Mouse (Mus musculus) adrenal gland, adult 2 months (tissue): ENCODE data around the gene D1Pas1. TPM values are rescaled to one million over a fixed set of nuclear protein-coding genes. Genes with fewer than 3 reads are reported as not detected.

Experiments used
- DNase-seq: peaks from one replicate; pipeline ENCODE4 v3.0.0; 2021
- polyA plus RNA-seq: library from polyadenylated mRNA; depleted of rRNA; stranded (reverse); fragments of >200 nt; gene quantifications from 2 replicates; pipeline ENCODE4 v1.2.3, GENCODE M21; 2012; rRNA removed
- total RNA-seq, 2 experiments: library from RNA; stranded (reverse); gene quantifications; 2 replicates each; pipeline ENCODE4 v1.2.3; 2021

The D1Pas1 gene
- total and polyA plus RNA-seq, 3 experiments = 0.09 TPM; not detected in 2

DNA sequence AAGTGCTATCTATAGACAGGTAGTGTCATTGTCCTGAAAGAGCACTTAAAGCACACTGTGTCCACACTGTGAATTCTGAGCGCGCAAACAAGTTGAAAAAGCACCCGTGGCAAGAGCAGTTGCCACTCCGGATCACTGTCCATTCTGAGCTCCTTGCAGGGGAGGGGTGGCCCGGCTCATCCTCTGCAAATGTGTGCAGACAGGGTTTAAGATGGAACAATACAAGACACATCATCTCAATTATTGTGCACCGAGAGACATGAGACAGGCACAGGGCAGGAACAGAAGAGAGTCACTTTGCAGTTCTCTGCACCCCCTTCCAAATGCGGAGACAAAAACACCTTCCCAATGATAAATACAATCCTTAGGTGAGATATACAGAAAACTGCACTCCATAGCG is 19.3 kb downstream of the D1Pas1 start:
- DNase-seq = no peak

DNA sequence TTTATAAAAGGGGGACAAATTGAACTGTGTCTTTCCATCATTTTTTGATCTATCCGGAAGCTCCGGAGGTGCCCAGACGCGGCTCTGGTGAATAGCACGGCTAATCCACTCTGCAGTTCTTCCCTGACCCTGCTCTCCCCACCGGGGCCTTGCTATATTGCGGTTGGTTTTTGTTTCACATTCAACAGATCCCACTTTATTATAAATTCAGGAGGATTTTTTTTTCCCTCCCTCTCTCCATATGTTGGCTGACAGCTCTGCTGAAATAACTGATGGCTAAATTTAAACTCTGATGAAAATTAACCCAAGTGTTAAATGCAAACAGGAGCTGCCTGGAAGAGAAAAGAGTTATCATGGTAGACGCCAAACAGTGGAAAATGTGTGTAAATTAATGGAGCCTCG is 21.1 kb downstream of the D1Pas1 start:
- no peak for DNase-seq

DNA sequence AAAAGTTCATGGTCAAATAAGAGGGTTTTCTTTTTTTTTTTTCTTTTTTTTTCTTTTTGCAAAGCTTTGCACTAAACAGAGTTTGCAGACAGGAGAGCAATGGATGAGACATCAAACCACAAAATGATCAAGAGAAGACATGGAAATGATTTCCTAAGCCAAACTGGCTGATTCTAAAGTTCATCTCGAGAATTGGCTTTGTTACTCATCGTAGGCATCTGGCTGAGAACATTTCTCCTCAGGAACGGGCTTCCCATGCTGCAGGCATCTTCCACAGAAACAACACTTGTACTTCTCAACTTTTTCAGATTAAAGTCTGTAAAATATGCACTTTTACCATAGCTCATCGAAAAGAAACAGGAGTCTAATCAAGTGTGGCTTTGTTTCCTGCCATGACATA is 21.6 kb downstream of the D1Pas1 start:
- DNase-seq = peak; percentile 20

GRCm38 (mm10) chr1:186991473-186991872 is 24.3 kb downstream of the D1Pas1 start:
- DNase-seq = no peak

- no peak for DNase-seq
Observed at GRCm38 (mm10) chr1:186992113-186992512, 24.9 kb downstream of the D1Pas1 start.

GRCm38 (mm10) chr1:186997596-186998304 is 30.5 kb downstream of the D1Pas1 start:
- no peak for DNase-seq

GRCm38 (mm10) chr1:187003441-187003861 is 36.2 kb downstream of the D1Pas1 start:
- no peak for DNase-seq

- DNase-seq = no peak
Observed at GRCm38 (mm10) chr1:187004306-187004705, 37.1 kb downstream of the D1Pas1 start.

- no peak for DNase-seq
Observed at GRCm38 (mm10) chr1:187006227-187006925, 39.2 kb downstream of the D1Pas1 start.

DNA sequence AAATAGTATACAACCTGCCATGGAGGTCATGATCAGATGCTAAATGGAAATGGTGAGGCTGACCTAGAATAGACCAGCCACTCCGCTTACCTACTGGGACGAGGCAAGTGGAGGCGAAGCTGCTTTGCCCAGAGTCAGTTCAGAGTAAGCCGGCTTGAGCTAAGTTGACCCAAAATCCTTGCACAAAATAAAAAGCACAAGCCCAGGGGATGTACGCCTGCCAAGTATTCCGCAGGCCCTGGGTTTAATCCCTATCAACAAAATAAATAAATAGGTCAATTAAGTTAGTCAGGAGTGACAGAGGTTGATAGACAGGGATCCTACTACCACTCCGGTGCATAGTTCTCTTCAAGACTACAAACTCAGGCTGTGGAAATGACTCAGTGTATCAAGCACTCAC is 41.0 kb downstream of the D1Pas1 start:
- DNase-seq = no peak

DNA sequence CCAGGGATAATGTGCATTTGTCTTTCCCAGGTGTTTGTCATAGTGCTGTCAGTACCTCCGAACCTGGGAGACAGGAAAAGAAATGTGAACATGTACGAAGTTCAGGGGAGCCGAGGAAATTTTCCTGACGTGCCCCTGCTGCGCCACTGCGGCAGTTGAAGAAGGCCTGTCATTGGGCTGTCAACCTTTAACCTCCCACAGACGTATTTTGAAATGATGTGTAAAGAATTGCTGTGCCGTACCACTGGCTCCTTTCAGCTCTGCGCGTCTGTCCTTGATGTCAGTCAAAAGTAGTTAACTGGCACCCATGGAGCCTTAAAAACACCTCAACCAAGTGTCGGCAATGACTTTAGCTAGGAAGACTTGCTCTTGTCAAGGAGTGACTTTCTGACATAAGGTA is 42.9 kb downstream of the D1Pas1 start:
- no peak for DNase-seq

- DNase-seq = no peak
Observed at GRCm38 (mm10) chr1:187011601-187012000, 44.4 kb downstream of the D1Pas1 start.

GRCm38 (mm10) chr1:187014141-187014540 is 46.9 kb downstream of the D1Pas1 start:
- DNase-seq = no peak

- no peak for DNase-seq
Observed at GRCm38 (mm10) chr1:187015673-187016072, 48.5 kb downstream of the D1Pas1 start.

GRCm38 (mm10) chr1:187016116-187016515 is 48.9 kb downstream of the D1Pas1 start:
- DNase-seq = no peak

DNA sequence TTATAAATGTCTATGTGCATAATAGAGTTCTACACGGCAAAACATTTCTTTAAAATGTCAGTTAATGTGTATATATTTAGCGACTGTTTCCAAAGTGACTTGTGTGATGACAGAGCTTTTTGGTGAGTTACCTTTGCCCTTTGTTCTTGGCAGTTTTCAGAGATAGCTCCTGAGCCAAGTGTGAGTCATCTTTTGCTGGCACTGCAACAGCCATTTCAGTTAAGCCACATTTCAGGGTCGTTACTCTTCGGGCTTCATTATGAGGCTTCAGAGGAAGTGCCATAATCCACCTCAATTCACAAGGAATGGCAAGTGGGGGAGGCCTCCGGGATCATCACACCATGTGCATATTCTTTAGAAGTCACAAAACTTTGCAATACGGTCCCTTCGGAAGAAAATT is 52.8 kb downstream of the D1Pas1 start:
- peak; percentile 83 for DNase-seq

Other genes with a start within 250 kb of the D1Pas1 start
- gene Rrp15, start 218.1 kb upstream of the D1Pas1 start, total RNA-seq = 10 to 100 TPM; 23.6 to 26.0 TPM
- 1.3 TPM in 2 replicates for gene Rrp15, start 218.1 kb upstream of the D1Pas1 start, polyA plus RNA-seq
- gene Spata17, start 248.0 kb downstream of the D1Pas1 start, total RNA-seq = 1 to 10 TPM in 1 of 2 experiments, under 1 TPM in 1; 0.52 to 1.8 TPM
- gene Spata17, start 248.0 kb downstream of the D1Pas1 start, polyA plus RNA-seq = 0.09 and 0.59 TPM in 2 replicates
- 10 to 100 TPM; 20.2 to 29.1 TPM for gene Gpatch2, start 248.1 kb downstream of the D1Pas1 start, total RNA-seq
- 5.0 and 5.4 TPM in 2 replicates for gene Gpatch2, start 248.1 kb downstream of the D1Pas1 start, polyA plus RNA-seq